Mouse (Mus musculus) layer of hippocampus, adult 18-20 months (tissue): Measurements from ENCODE around the gene Ankrd35. TPM values are rescaled to one million over a fixed set of nuclear protein-coding genes. Genes with fewer than 3 reads are reported as not detected.
A peak's percentile ranks its signal among the peaks of the same experiment; 100 is the strongest.
"Not testable (repeated sequence)": the region's sequence is repeated elsewhere in the genome, so short reads cannot be mapped to it uniquely, and the experiment has no call there.

ENCODE experiments used
- DNase-seq, 2 experiments: peaks; one replicate each; pipeline ENCODE4 v3.0.0; 2022; ENCODE audit warnings: low spot score in 2 of 2
- total RNA-seq, 2 experiments: library from RNA; stranded (reverse); gene quantifications; 2 replicates each; pipeline ENCODE4 v1.2.3; 2021

Gene Ankrd35
- total RNA-seq, 2 experiments from 2014 or later: 5.5 to 6.9 TPM

GRCm38 (mm10) chr3:96671519-96671918 lies 1.6 kb downstream of the Ankrd35 start:
- DNase-seq: no peak

- no peak for DNase-seq
Measured at GRCm38 (mm10) chr3:96673514-96673913, 3.6 kb downstream of the Ankrd35 start.

- DNase-seq: no peak
Measured at GRCm38 (mm10) chr3:96674442-96674841, 4.5 kb downstream of the Ankrd35 start.

GRCm38 (mm10) chr3:96675171-96675570 lies 5.2 kb downstream of the Ankrd35 start:
- no peak for DNase-seq

- DNase-seq: no peak
Measured at GRCm38 (mm10) chr3:96675690-96676089, 5.8 kb downstream of the Ankrd35 start.

GRCm38 (mm10) chr3:96678456-96678855 lies 8.5 kb downstream of the Ankrd35 start:
- no peak for DNase-seq

GRCm38 (mm10) chr3:96679159-96679674 lies 9.3 kb downstream of the Ankrd35 start:
- DNase-seq: no peak

- no peak for DNase-seq
Measured at GRCm38 (mm10) chr3:96680269-96680956, 10.5 kb downstream of the Ankrd35 start.

GRCm38 (mm10) chr3:96683496-96683895 lies 13.6 kb downstream of the Ankrd35 start:
- no peak for DNase-seq

GRCm38 (mm10) chr3:96684151-96684821 lies 14.4 kb downstream of the Ankrd35 start:
- no peak for DNase-seq

GRCm38 (mm10) chr3:96684822-96685156 lies 14.9 kb downstream of the Ankrd35 start:
- DNase-seq: no peak

- not testable (repeated sequence) for DNase-seq
Measured at GRCm38 (mm10) chr3:96686057-96686456, 16.1 kb downstream of the Ankrd35 start.

GRCm38 (mm10) chr3:96688854-96689253 lies 18.9 kb downstream of the Ankrd35 start:
- no peak for DNase-seq

GRCm38 (mm10) chr3:96690298-96690697 lies 20.4 kb downstream of the Ankrd35 start:
- DNase-seq: no peak

GRCm38 (mm10) chr3:96692506-96692905 lies 22.6 kb downstream of the Ankrd35 start:
- no peak for DNase-seq

GRCm38 (mm10) chr3:96693579-96693978 lies 23.6 kb downstream of the Ankrd35 start:
- DNase-seq: no peak

- peak in 1 of 2 experiments; percentile 30 for DNase-seq
Measured at GRCm38 (mm10) chr3:96696198-96696765, 26.4 kb downstream of the Ankrd35 start, which contains the start of gene Pias3. Gene Pias3, plus strand, starts transcription at chr3:96696384.

- DNase-seq: peak; percentile 70 to 78
Measured at GRCm38 (mm10) chr3:96696766-96697732, 27.1 kb downstream of the Ankrd35 start.

GRCm38 (mm10) chr3:96698993-96699690 lies 29.2 kb downstream of the Ankrd35 start:
- DNase-seq: peak in 1 of 2 experiments; percentile 41

GRCm38 (mm10) chr3:96700376-96700775 lies 30.4 kb downstream of the Ankrd35 start:
- DNase-seq: no peak
